Mouse (Mus musculus): ENCODE results near the gene Slc16a7.

DNA sequence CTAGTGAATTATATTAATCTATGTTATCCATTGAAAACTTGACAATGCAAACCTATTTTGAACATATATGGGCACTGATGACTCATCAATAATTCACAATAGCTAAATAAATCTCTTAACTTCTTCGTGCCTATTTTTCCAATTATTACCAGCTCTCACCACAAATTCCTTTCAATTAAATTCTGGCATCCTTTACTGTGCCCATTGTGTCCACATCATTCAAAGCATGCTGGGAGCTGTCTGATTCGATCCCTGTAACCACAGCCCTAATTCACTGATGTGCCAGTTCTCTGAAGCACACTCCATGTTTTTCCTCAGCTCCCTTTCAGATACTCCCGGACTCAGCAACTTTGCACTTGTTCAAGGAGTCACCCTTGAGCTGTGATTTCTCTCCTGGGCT is 41.1 kb downstream of the Slc16a7 start:
- TF ChIP-seq CTCF (IDR thresholded peaks at IDR 0.05; ENCODE audit: borderline replicate concordance, insufficient read depth, low read length): no peak
- no peak for TF ChIP-seq POLR2A (IDR thresholded peaks at IDR 0.05; ENCODE audit: low read depth, low read length)
